Mouse (Mus musculus) megakaryocyte, embryonic 14.5 days (primary cell): ENCODE results near the gene Cdv3. TPM values are rescaled to one million over a fixed set of nuclear protein-coding genes. Genes with fewer than 3 reads are reported as not detected.

ENCODE experiments used
- H3K27me3 ChIP-seq: replicated peaks from 2 replicates; pipeline ENCODE3; 2012; ENCODE audit warnings: inconsistent platforms
- H3K36me3 ChIP-seq: replicated peaks from 2 replicates; pipeline ENCODE3; 2012; ENCODE audit warnings: low read length, inconsistent platforms, mixed read lengths
- H3K4me1 ChIP-seq: 2 replicates; pipeline ENCODE4 v1.6.1; 2012; ENCODE audit warnings: inconsistent platforms
- H3K4me3 ChIP-seq: replicated peaks from 2 replicates; pipeline ENCODE3; 2012; ENCODE audit warnings: moderate library complexity, mild to moderate bottlenecking, inconsistent platforms
- H3K9me3 ChIP-seq: 2 replicates; pipeline ENCODE4 v1.6.1; 2012; ENCODE audit warnings: inconsistent platforms
- FLI1 ChIP-seq: IDR thresholded peaks from 2 replicates; pipeline ENCODE4 v1.6.1; 2012; ENCODE audit warnings: low read length, inconsistent platforms, mixed read lengths
- GATA1 ChIP-seq: IDR thresholded peaks from 3 replicates; pipeline ENCODE4 v1.6.1; 2012; ENCODE audit warnings: mixed read lengths, low read length, inconsistent platforms, borderline replicate concordance
- polyA plus RNA-seq: library from polyadenylated mRNA; stranded (reverse); fragments of >175 nt; gene quantifications from 2 replicates; pipeline ENCODE4 v1.2.3, GENCODE M21; 2012; ENCODE audit warnings: low replicate concordance; ENCODE audit not compliant: insufficient read depth

Gene Cdv3
- polyA plus RNA-seq, 1 experiment = 71.9 TPM

DNA sequence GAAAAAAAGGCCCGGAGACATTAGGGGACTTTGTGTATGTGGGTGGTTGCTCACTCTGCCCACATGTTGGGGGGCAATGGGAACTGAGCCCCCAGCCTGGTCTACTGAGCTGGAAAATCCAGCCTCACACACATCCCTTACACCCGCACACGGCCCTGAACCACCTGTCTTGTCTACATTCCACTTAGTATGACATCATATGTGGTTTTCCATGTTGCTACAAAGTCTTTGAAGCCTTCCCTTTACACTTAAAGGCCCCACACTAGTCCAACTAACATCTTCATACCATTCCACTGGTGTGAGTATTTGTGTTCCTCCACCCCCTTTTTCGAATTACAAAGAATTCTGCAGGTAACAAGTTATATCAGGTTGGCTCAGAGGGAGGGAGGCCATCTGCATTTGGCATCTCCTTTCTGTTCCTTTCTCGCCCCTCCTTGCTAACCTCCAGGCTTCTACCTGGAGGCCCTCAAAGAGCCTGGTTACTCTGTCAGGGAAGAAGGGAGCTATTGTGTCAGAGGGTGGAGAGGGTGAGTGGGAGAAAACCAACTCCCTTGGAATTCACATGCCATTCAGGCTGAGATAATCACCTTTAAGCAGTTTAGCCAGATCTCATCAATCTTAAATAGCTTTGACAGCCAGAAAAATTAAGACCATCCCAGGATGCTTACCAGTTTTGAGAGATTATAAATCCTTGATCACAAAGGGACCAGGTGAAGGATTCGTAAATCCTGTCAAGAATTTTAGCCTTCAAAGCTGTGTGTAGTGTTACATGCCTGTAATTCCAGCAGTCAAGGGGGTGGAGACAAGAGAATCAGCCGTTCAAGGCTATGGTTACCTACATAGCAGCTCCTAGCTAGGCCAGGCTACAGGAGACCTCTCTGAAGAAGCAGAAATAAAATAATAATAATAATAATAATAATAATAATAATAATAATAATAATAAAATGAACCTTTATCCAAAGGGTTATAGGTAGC is 11.0 kb upstream of the Cdv3 start:
- Histone ChIP-seq H3K36me3 (no peaks in the 10 kb centered on the region), H3K27me3 (peaks cover 6% of the 10 kb centered on the region), H3K4me1 (peaks cover 12% of the 10 kb centered on the region), H3K4me3 (no peak overlapping the region), H3K9me3 (no peaks in the 10 kb centered on the region)
- TF ChIP-seq FLI1 (no peak), GATA1 (no peak)

DNA sequence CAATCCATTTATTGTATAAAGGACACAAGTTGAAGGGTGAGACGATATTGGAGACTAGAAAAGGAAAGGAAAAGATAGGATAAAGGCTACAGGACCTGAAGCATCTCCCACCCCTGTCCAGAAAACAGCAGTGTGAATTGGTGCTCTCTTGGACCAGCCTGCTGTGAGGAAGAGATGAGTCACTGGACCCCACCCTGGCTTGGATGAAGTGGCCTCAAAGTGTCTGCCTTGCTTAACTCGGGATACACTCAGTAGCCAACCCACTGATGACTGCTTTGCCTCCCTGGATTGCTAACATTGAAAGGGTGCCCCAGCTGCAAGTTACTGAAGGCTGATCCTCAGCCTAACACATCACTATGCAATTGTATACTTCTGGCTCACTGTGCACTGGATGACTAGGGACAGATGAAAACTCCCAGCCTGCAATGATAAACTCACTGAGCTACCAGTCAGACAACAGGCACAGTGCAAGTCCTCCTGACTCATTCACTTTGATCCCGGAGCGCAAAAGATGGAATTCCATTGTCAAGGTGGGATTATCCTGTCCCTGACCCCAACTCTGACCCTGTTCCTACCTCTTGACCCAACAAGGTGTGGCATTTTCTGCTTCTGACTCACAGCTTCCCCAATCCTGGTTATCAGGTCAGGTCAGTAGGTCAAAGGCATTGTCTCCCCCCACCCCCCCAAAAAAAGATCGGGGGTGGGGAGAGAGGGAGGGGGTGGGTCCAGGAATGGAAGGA is 6.8 kb upstream of the Cdv3 start:
- Histone ChIP-seq H3K9me3 (no peaks in the 10 kb centered on the region), H3K27me3 (peaks cover 5% of the 10 kb centered on the region), H3K36me3 (peaks cover 5% of the 10 kb centered on the region), H3K4me3 (no peak overlapping the region), H3K4me1 (peaks cover 32% of the 10 kb centered on the region)
- no peak for TF ChIP-seq FLI1
- TF ChIP-seq GATA1 = no peak

DNA sequence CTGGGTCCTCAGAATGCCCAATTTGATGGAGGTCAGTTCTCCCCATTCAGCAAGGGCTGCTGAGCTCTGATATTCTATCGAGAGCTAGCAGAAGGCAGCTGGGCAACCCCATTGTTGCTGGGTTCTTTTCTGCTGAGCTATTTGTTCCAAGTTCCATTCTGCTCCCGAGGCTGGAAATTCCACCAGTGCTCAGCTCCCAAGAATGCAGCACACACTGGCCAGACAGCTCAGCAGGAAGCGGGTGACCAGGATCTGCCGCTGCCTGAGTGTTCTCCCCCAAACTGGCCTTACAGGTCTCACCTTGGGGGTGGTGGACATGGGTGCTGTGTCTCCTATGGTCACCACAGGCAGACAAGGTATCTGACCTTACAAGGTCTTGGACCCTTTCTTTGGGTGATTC is 4.3 kb upstream of the Cdv3 start:
- Histone ChIP-seq H3K4me1 (peaks cover 47% of the 10 kb centered on the region), H3K9me3 (no peaks in the 10 kb centered on the region), H3K4me3 (no peak overlapping the region), H3K27me3 (peaks cover 3% of the 10 kb centered on the region), H3K36me3 (peaks cover 5% of the 10 kb centered on the region)
- TF ChIP-seq FLI1 (no peak), GATA1 (no peak)

DNA sequence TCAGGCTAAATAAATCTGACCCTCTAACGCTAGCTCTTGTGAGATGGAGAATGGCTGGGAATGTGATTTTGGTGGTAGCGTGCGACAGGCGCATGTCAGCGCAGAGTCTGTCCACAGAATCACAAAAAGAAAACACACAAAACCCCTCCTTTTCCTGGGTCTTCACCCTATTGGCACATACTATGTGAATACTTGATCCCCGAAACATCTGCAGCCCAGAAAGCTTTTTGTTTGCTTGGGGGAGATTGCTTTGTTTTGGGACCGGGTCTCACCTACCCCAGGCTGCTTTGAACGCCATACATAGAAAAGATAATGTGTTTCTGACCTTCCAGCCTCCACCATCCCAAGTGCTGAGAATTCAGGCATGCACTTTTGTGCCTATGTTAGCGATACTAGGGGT is 716 bp upstream of the Cdv3 start:
- Histone ChIP-seq H3K27me3 (no peaks in the 10 kb centered on the region), H3K4me1 (peaks cover 52% of the 10 kb centered on the region), H3K4me3 (peak overlapping the region; percentile 91), H3K9me3 (no peaks in the 10 kb centered on the region), H3K36me3 (peaks cover 19% of the 10 kb centered on the region)
- TF ChIP-seq FLI1 = no peak
- TF ChIP-seq GATA1 = no peak

DNA sequence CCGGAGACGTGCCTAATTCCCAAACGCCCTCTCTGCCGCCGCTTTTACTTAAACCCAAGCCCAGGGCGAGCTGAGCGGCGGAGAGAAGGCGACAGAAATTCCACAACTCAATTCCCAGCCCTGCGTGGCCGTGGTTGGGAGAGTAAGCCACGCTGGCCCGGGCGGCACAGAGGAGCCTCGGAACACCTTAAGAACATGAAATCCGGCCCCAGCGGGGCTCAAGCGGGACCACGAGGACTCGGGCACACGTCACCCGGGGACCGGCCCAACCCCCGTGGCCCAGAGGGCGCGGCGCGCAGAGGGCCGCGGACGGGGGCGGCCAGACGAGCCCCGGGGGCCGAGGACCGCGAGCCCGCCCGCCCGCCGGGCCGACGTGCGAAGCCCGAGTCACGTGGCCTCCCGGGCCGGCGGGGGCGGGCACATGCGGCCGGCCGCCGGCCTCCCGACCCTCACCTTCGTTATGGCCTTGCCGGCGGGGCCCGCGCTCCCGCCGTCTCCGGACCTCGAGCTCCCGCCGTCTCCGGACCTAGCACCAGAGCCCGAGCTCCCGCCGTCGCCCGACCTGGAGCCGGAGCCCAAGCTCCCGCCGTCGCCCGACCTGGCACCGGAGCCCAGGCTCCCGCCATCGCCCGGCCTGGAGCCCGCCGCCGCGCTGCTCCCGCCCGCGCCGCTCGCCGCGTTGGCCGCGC is 895 bp downstream of the Cdv3 start:
- Histone ChIP-seq H3K4me3 (peak overlapping the region; percentile 94), H3K9me3 (no peaks in the 10 kb centered on the region), H3K36me3 (peaks cover 35% of the 10 kb centered on the region)

DNA sequence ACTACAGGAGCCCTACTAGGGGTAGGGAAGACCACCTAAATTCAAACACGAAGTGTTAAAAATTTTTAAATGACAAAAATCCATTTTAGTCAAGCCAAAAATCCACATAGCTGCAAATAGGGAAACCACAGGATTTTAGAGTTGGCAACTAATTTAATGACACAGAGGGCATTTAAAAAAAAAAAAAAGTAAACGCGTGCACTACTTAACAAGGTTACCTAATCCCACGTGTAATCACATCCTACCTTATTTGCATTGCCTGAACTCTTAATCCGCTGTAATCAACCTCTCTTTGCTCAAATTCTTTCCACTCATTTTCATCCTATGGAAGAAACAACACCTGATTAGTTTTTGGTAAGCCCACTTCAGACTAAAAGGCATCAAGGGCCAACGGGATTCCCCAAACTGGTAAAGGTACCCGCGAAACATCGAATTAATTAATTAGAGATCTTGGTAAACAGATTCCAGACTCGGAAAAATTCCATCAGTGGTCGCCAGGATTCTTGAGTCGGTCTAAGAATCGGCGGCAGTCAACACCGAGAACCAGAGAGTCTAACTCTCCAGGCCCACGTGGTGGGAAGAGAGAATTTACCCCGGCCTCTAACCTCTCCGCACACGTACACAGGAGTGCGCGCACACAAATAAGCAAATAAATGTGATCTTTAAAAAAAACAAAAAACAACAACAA is 1.8 kb downstream of the Cdv3 start:
- no peaks in the 10 kb centered on the region for H3K9me3 ChIP-seq

More for the DNA sequence above, 895 bp downstream of the Cdv3 start:
- Histone ChIP-seq H3K27me3 (no peaks in the 10 kb centered on the region), H3K4me1 (peaks cover 48% of the 10 kb centered on the region)
- TF ChIP-seq FLI1 (no peak), GATA1 (no peak)

DNA sequence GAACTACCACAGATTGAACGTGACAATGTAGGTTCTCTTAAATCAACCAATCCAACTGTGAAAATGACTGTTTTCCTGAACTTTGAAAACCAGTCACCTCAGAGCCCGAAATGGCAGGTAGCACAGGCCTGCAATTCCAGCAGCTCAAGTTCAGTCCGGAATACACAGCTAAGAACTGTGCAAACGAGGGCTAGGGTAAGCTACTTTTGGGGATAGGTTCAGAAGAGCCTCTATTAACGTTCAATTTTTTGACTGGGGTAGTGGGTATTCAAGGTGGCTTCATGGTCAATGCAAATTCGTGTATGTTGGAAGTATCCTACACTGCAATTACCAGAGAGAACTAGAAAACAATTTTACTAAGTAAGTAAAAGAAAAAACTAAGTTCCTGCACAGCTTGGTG is 2.6 kb downstream of the Cdv3 start:
- no peak for TF ChIP-seq FLI1
- TF ChIP-seq GATA1 = no peak
- H3K4me1 ChIP-seq = peaks cover 49% of the 10 kb centered on the region
- H3K9me3 ChIP-seq = no peaks in the 10 kb centered on the region
- peak overlapping the region; percentile 94 for H3K4me3 ChIP-seq
- H3K36me3 ChIP-seq = peaks cover 48% of the 10 kb centered on the region
- no peaks in the 10 kb centered on the region for H3K27me3 ChIP-seq

More for the DNA sequence above, 1.8 kb downstream of the Cdv3 start:
- Histone ChIP-seq H3K36me3 (peaks cover 44% of the 10 kb centered on the region), H3K4me3 (peak overlapping the region; percentile 94), H3K4me1 (peaks cover 48% of the 10 kb centered on the region), H3K27me3 (no peaks in the 10 kb centered on the region)
- no peak for TF ChIP-seq FLI1
- TF ChIP-seq GATA1 = no peak

DNA sequence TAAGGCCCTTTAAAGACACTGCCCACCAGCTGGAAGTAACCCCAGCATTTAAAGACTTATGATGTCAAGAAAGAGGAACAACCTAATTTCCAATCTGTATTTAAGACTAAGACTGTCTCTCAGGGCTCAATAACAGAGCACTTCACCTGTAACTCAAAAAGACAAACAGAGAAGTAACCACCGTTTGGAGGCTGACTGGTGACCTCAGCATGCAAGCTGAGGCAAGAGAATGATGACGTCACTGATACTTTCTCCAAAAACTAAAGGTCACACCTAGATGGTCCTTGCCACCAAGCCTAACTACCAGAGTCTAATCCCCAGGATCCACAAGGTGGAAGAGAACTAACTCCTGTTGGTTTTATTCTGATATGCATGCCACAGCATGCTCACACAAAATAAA is 5.0 kb downstream of the Cdv3 start:
- no peaks in the 10 kb centered on the region for H3K9me3 ChIP-seq
- peaks cover 68% of the 10 kb centered on the region for H3K36me3 ChIP-seq
- H3K27me3 ChIP-seq = no peaks in the 10 kb centered on the region
- H3K4me3 ChIP-seq = no peak overlapping the region
- peaks cover 32% of the 10 kb centered on the region for H3K4me1 ChIP-seq
- no peak for TF ChIP-seq FLI1

DNA sequence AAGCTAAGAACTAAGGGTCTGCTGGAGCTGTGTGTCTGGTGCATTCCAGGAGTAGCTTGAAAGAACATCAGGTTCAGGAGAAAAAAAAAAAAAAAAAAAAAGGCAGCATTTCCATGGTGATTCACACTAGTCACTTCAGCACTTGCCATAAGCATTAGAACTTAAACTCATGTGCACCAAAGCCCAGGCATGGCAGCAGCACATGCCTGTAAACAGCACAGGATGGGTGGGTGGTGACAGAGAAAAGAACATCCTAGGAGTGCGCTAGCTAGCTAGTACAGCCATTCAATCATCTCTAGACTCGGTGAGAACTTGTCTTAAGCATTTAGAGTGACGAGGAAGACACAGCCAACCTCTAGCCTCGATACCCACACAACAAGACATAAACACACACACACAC is 7.1 kb downstream of the Cdv3 start:
- H3K4me3 ChIP-seq = no peak overlapping the region
- H3K36me3 ChIP-seq = peaks cover 68% of the 10 kb centered on the region
- no peak for TF ChIP-seq FLI1
- TF ChIP-seq GATA1 = no peak
- peaks cover 32% of the 10 kb centered on the region for H3K4me1 ChIP-seq
- H3K27me3 ChIP-seq = no peaks in the 10 kb centered on the region
- no peaks in the 10 kb centered on the region for H3K9me3 ChIP-seq
